Mouse (Mus musculus): ENCODE measurements around the gene Ylpm1. TPM values are rescaled to one million over a fixed set of nuclear protein-coding genes. Genes with fewer than 3 reads are reported as not detected.

Gene Ylpm1
- polyA plus RNA-seq, 1 experiment from 2014 or later, result 43.8 TPM

- Histone ChIP-seq H3K4me3 (ENCODE audit: inconsistent target) (no peak overlapping the region), H3K36me3 (ENCODE audit: inconsistent target) (peaks cover 90% of the 10 kb centered on the region), H3K27ac (no peak overlapping the region), H3K79me2 (ENCODE audit: inconsistent target) (no peaks in the 10 kb centered on the region)
- 87% methylated on average over 2 of the region's 2 CpGs for WGBS (ENCODE audit: missing documents)
Observed at GRCm38 (mm10) chr12:84979264-84979862, 16.8 kb upstream of the Ylpm1 start.

GRCm38 (mm10) chr12:84989456-84989855 lies 6.7 kb upstream of the Ylpm1 start:
- peaks cover 4% of the 10 kb centered on the region; the same call in 1 of the 2 replicates for H3K36me3 ChIP-seq (ENCODE audit: inconsistent target)
- no peak overlapping the region for H3K4me3 ChIP-seq (ENCODE audit: inconsistent target)
- H3K27ac ChIP-seq, result no peak overlapping the region
- no peaks in the 10 kb centered on the region for H3K79me2 ChIP-seq (ENCODE audit: inconsistent target)
- WGBS (ENCODE audit: missing documents), result 79% methylated on average over 4 of the region's 4 CpGs

GRCm38 (mm10) chr12:84995112-84995761 lies 884 bp upstream of the Ylpm1 start:
- no peaks in the 10 kb centered on the region for H3K36me3 ChIP-seq (ENCODE audit: inconsistent target)
- H3K79me2 ChIP-seq (ENCODE audit: inconsistent target), result peaks cover 38% of the 10 kb centered on the region
- 93% methylated on average over 8 of the region's 9 CpGs for WGBS (ENCODE audit: missing documents)
- no peak overlapping the region for H3K4me3 ChIP-seq (ENCODE audit: inconsistent target)
- no peak overlapping the region for H3K27ac ChIP-seq

- WGBS (ENCODE audit: missing documents), result 2% methylated on average over 44 of the region's 44 CpGs
- Histone ChIP-seq H3K27ac (no peak overlapping the region), H3K4me3 (ENCODE audit: inconsistent target) (peak overlapping the region; percentile 62)
Observed at GRCm38 (mm10) chr12:84996501-84997398, 629 bp downstream of the Ylpm1 start.

GRCm38 (mm10) chr12:84999053-84999452 lies 2.9 kb downstream of the Ylpm1 start:
- no peak overlapping the region for H3K27ac ChIP-seq
- H3K36me3 ChIP-seq (ENCODE audit: inconsistent target), result no peaks in the 10 kb centered on the region
- peaks cover 76% of the 10 kb centered on the region for H3K79me2 ChIP-seq (ENCODE audit: inconsistent target)
- no peak overlapping the region for H3K4me3 ChIP-seq (ENCODE audit: inconsistent target)

More at GRCm38 (mm10) chr12:84996501-84997398, 629 bp downstream of the Ylpm1 start:
- Histone ChIP-seq H3K36me3 (ENCODE audit: inconsistent target) (no peaks in the 10 kb centered on the region), H3K79me2 (ENCODE audit: inconsistent target) (peaks cover 53% of the 10 kb centered on the region)

GRCm38 (mm10) chr12:85006206-85006605 lies 10.1 kb downstream of the Ylpm1 start:
- WGBS (ENCODE audit: missing documents), result 89% methylated on average over 1 of the region's 1 CpGs
- Histone ChIP-seq H3K79me2 (ENCODE audit: inconsistent target) (peaks cover 100% of the 10 kb centered on the region), H3K36me3 (ENCODE audit: inconsistent target) (no peaks in the 10 kb centered on the region), H3K27ac (no peak overlapping the region), H3K4me3 (ENCODE audit: inconsistent target) (no peak overlapping the region)

- Histone ChIP-seq H3K79me2 (ENCODE audit: inconsistent target) (peaks cover 99% of the 10 kb centered on the region), H3K4me3 (ENCODE audit: inconsistent target) (no peak overlapping the region), H3K27ac (no peak overlapping the region), H3K36me3 (ENCODE audit: inconsistent target) (no peaks in the 10 kb centered on the region)
Observed at GRCm38 (mm10) chr12:85007021-85007420, 10.9 kb downstream of the Ylpm1 start.

GRCm38 (mm10) chr12:85009776-85010175 lies 13.7 kb downstream of the Ylpm1 start:
- no peak overlapping the region for H3K4me3 ChIP-seq (ENCODE audit: inconsistent target)
- H3K27ac ChIP-seq, result no peak overlapping the region
- peaks cover 74% of the 10 kb centered on the region for H3K79me2 ChIP-seq (ENCODE audit: inconsistent target)
- 93% methylated on average over 1 of the region's 1 CpGs for whole genome bisulfite sequencing (ENCODE audit: missing documents)
- peaks cover 14% of the 10 kb centered on the region for H3K36me3 ChIP-seq (ENCODE audit: inconsistent target)

- no peak overlapping the region for H3K27ac ChIP-seq
- H3K79me2 ChIP-seq (ENCODE audit: inconsistent target), result peaks cover 67% of the 10 kb centered on the region
- no peak overlapping the region for H3K4me3 ChIP-seq (ENCODE audit: inconsistent target)
- WGBS (ENCODE audit: missing documents), result 89% methylated on average over 2 of the region's 2 CpGs
- H3K36me3 ChIP-seq (ENCODE audit: inconsistent target), result peaks cover 22% of the 10 kb centered on the region
Observed at GRCm38 (mm10) chr12:85010541-85010940, 14.4 kb downstream of the Ylpm1 start.

- Histone ChIP-seq H3K4me3 (ENCODE audit: inconsistent target) (no peak overlapping the region), H3K27ac (no peak overlapping the region), H3K79me2 (ENCODE audit: inconsistent target) (peaks cover 50% of the 10 kb centered on the region), H3K36me3 (ENCODE audit: inconsistent target) (peaks cover 24% of the 10 kb centered on the region)
- WGBS (ENCODE audit: missing documents), result 90% methylated on average over 2 of the region's 2 CpGs
Observed at GRCm38 (mm10) chr12:85012185-85012584, 16.1 kb downstream of the Ylpm1 start.

GRCm38 (mm10) chr12:85022071-85022470 lies 25.9 kb downstream of the Ylpm1 start:
- H3K36me3 ChIP-seq (ENCODE audit: inconsistent target), result no peaks in the 10 kb centered on the region
- H3K79me2 ChIP-seq (ENCODE audit: inconsistent target), result no peaks in the 10 kb centered on the region; the same call in 1 of the 2 replicates
- WGBS (ENCODE audit: missing documents), result 100% methylated on average over 1 of the region's 1 CpGs
- no peak overlapping the region for H3K27ac ChIP-seq
- H3K4me3 ChIP-seq (ENCODE audit: inconsistent target), result no peak overlapping the region

GRCm38 (mm10) chr12:85032710-85033109 lies 36.6 kb downstream of the Ylpm1 start:
- peaks cover 10% of the 10 kb centered on the region; the same call in 1 of the 2 replicates for H3K36me3 ChIP-seq (ENCODE audit: inconsistent target)
- 100% methylated on average over 2 of the region's 2 CpGs for WGBS (ENCODE audit: missing documents)

GRCm38 (mm10) chr12:85051218-85051617 lies 55.1 kb downstream of the Ylpm1 start:
- H3K36me3 ChIP-seq (ENCODE audit: inconsistent target), result peaks cover 21% of the 10 kb centered on the region; the same call in 1 of the 2 replicates
- H3K4me3 ChIP-seq (ENCODE audit: inconsistent target), result no peak overlapping the region
- WGBS (ENCODE audit: missing documents), result 69% methylated on average over 5 of the region's 6 CpGs
- no peak overlapping the region for H3K27ac ChIP-seq
- no peaks in the 10 kb centered on the region for H3K79me2 ChIP-seq (ENCODE audit: inconsistent target)

More at GRCm38 (mm10) chr12:85032710-85033109, 36.6 kb downstream of the Ylpm1 start:
- no peak overlapping the region for H3K27ac ChIP-seq
- H3K79me2 ChIP-seq (ENCODE audit: inconsistent target), result no peaks in the 10 kb centered on the region
- no peak overlapping the region for H3K4me3 ChIP-seq (ENCODE audit: inconsistent target)

GRCm38 (mm10) chr12:85071043-85071442 lies 74.9 kb downstream of the Ylpm1 start:
- H3K27ac ChIP-seq, result no peak overlapping the region
- no peaks in the 10 kb centered on the region for H3K79me2 ChIP-seq (ENCODE audit: inconsistent target)
- H3K4me3 ChIP-seq (ENCODE audit: inconsistent target), result no peak overlapping the region
- peaks cover 22% of the 10 kb centered on the region for H3K36me3 ChIP-seq (ENCODE audit: inconsistent target)

- H3K27ac ChIP-seq, result no peak overlapping the region
- H3K36me3 ChIP-seq (ENCODE audit: inconsistent target), result no peaks in the 10 kb centered on the region
- WGBS (ENCODE audit: missing documents), result 95% methylated on average over 3 of the region's 3 CpGs
- H3K79me2 ChIP-seq (ENCODE audit: inconsistent target), result no peaks in the 10 kb centered on the region
- H3K4me3 ChIP-seq (ENCODE audit: inconsistent target), result no peak overlapping the region
Observed at GRCm38 (mm10) chr12:85077100-85077499, 81.0 kb downstream of the Ylpm1 start.
